Mouse (Mus musculus) ES-Bruce4 (cell line): ENCODE results near the gene Prr7.

Experiments
- CTCF ChIP-seq: IDR thresholded peaks from one replicate; pipeline ENCODE4 v1.8.1; 2011; ENCODE audit warnings: low read depth, low read length
- EP300 ChIP-seq: IDR thresholded peaks from 2 replicates; pipeline ENCODE4 v1.6.1; 2011; ENCODE audit warnings: low read depth, low read length; ENCODE audit not compliant: insufficient read depth
- POLR2A ChIP-seq: IDR thresholded peaks from one replicate; pipeline ENCODE4 v1.8.1; 2011; ENCODE audit warnings: low read length; ENCODE audit not compliant: insufficient read depth

- no peak for TF ChIP-seq CTCF
- no peak for TF ChIP-seq POLR2A
- TF ChIP-seq EP300: no peak
Measured at GRCm38 (mm10) chr13:55429226-55429888, 34.7 kb upstream of the Prr7 start.
